Mouse (Mus musculus) gastrocnemius, postnatal 14 days (tissue): ENCODE data around the gene Gjc1. TPM values are rescaled to one million over a fixed set of nuclear protein-coding genes. Genes with fewer than 3 reads are reported as not detected.

Source experiments
- DNase-seq: peaks from one replicate; pipeline ENCODE4 v3.0.0; 2021; ENCODE audit warnings: mixed read lengths
- intact Hi-C: fragments of 180-260 bp; cut with DNase I; formaldehyde crosslinking; loops from one replicate; pipeline ENCODE4 v1.15.1; 2025; ENCODE audit warnings: low total_unique reads
- total RNA-seq, 2 experiments: library from RNA; stranded (reverse); gene quantifications; 2 replicates each; pipeline ENCODE4 v1.2.3; 2021

Gjc1 gene
- total RNA-seq, 2 experiments from 2014 or later, result 15.2 to 17.9 TPM

DNA sequence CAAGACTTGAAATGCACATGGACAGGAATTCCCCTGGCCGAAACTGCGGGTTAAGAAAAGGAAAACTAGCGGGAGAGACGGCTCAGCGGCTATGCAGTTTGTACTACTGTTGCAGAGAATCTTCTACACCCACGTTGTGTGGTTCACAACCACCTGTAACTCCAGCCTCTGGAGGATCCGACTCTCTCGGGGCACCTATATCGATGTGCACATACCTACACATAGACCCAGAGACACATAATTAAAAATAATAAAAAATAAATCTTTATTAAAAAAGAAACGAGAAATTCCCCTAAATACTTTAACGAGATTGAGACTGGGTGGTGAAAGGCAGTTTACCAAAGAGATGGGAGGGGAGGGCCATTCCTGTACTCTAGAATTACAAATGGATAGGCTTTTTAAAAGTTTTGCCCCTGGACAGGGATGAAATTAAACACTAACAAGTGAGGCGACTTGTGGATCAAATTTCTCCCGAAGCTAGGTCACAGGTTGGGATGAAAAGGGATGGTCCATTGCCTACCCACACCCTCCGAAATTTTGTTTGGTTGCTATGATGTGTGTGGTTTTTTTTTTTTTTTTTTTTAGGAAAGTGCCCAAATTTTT, 384 bp upstream of the Gjc1 start:
- intact Hi-C loops, result loop anchor here (5.0 kb wide), 1 partner anchor 43 kb away; no protein-coding TSS in a partner anchor
- no peak for DNase-seq

DNA sequence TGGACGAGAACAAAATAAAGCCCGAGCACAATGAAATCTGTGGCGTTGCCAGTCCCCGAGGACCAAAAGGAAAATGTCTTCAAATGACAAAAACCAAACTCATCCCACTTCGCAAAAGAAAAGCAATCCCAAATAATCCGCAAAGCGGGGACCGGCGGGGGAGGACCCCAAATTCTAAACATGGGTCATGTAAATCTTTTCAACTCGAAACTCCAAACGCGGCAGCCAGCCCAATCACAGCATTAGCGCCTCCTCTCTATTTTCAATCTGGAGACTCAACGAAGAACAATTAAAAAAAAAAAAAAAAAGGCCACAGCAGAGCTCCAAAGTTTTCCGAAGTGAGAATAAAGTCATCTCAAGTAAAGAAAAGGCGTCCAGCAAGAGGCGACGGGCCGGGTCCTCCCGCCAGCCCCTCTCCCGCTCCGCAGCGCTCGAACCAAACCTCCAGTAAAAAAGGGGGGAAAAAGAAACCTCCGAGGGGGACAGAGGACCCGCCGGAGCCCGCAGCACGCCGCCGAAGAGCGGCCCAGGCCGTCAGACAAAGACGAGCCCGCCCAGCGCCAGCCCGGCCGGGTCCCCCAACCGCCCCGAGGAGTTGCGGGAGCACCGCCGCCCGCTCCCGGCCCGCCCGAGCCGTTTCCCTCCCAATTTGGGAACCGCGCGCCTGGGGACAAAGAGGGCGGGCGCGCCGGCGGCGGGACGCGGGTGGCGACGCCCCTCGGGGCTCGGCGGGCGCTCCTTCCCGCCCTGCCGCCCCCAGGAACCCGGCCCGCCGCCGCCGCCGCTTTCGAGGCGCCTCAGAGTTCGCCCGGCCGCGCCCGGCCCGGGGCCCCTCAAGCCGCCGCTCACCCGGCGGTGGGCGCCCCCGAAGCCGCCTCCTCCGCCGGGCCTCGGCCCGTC, 1.1 kb downstream of the Gjc1 start:
- intact Hi-C loops, result loop anchor here (5.0 kb wide), 1 partner anchor 41 kb away; no protein-coding TSS in a partner anchor
- peak; percentile 53 for DNase-seq

DNA sequence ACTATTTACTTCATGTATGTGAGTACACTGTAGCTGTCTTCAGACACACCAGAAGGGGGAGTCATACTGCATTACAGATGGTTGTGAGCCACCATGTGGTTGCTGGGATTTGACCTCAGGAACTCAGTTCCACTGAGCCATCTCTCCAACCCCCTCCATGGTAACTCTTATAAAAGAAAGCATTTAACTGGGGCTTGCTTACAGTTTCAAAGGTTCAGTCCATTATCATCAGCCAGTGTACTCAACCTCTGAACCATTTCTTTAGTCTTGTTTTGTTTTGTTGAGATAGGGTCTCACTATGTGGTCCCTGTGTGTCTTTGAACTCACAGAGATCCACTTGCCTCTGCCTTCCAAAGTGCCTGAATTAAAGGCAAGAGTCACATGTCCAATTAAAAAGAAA, 4.6 kb downstream of the Gjc1 start:
- no peak for DNase-seq
- intact Hi-C loops, result loop anchor here (5.0 kb wide), 1 partner anchor 38 kb away; no protein-coding TSS in a partner anchor

DNA sequence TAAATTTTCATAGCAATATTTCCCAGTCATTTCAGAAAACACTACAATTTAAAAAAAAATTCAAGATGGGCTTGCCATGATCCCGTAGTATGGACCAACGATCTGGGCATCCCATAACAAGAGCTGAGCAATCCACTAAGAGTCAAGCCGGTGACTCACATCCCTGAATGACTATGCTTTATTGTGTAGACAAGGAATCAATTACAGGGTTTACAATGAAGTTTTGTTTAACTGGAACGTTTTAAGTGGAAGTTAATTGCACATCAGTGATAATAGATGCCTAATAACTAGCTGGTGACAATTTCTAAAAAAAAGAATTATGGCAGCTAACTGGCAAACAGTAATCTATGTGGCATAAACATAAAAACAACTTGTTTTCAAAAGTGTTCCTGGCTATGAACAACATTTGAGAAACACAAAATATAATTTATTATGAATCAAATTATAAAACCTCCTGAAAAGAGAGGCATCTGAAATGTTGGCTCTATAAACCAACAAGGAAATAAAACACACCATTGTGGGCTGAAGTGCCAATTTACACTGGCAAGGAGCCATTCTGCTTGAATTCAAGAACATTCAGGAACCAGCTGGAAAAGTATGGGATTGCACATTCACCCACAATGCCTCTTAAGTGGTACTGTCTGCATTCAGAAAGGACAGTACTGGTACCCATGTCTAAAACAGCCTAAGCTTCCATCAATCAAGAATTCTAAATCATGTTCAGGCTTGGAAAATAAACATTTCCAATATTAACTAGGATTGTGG, 8.6 kb downstream of the Gjc1 start:
- intact Hi-C loops, result no loop called here
- DNase-seq, result no peak

DNA sequence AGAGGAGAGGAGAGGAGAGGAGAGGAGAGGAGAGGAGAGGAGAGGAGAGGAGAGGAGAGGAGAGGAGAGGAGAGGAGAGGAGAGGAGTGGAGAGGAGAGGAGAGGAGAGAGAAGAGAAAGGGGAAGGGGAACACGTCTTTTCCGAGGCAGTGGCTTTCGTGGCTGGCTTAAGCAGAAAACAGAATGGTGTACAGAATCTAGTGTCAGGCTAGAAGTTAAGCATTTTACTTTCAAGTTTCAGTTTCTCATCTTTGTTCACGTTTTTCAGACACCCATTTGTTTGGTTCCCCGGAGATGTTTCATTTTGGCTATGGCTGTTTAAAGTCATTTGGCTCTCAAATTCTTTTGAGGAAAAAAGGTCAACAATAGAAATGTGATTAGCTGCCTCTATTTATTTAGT, 11.3 kb downstream of the Gjc1 start:
- intact Hi-C loops, result no loop called here
- DNase-seq, result no peak

DNA sequence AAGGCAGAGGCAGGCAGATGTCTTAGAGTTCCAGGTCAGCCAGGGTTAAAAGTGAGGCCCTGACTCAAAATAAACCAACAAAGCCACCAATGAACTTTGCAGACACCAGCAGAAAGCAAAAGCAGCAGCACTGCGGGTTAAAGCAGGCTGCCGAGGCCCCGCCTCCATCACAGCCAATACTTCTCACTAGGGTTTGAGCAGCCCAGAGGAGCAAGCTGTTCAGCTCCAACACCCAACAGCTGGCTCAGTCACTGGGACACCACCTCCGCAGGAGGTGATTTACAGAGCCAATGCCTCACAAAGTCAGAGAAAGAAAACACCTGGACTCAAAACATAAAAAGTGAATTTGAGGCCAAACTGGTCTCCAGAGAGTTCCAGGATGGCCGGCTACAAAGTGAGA, 16.0 kb downstream of the Gjc1 start:
- intact Hi-C loops, result no loop called here
- no peak for DNase-seq

DNA sequence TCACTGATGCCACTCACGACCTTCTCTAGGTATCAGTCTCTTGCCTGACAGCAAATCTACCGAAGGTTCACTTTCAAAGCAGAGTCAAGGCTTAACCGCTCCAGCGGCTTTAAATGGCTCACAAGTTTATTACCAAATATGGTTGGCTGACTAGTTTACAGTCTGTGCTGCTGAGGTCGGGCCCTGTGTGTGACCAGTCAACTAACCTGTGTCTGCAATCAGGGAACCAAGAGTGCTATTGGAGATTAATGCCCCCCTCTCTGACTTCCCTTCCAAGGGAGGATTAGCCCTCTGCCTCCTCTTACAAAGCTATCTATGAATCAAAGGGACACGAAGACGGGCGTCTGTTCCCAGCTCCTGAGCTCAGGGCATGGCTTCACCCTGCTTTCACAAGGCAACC, 25.3 kb downstream of the Gjc1 start:
- intact Hi-C loops, result no loop called here
- no peak for DNase-seq

DNA sequence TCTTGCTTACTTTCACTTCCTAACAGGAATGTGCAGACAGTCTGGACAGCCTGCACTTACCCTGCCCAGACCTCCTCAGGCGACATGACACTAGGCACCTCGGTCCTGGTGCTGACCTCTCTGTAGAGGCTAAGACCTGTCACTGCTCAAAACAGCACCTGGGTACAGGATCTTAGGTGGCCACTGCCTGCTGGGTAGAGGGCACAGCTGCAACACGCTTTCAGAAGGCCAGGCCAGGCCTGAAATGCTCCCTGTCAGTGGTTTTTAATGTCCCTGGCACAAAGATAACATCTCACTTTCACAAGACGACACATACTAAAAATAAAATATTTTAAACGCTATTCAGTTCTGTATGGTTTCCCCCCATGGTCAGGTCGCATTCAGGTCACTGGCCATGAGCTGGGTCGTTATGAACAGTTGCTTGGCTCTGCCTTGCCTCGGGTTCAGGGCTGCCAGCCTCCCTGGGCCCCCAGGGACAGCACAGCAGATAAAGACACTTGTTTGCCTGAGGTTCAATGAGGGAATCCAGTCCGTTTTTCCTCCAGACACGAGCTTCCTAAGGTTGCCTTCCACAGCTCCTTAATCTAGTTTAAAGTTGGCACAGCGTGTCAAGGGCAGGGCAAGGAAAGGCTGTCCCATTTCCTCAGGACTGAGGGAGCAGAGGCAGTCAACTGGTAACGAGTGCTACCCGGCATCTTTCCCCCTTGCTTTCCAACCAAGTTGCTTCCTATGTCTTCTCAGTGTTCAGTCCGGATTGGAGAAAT, 27.6 kb downstream of the Gjc1 start:
- intact Hi-C loops, result no loop called here
- DNase-seq, result peak; percentile 23

DNA sequence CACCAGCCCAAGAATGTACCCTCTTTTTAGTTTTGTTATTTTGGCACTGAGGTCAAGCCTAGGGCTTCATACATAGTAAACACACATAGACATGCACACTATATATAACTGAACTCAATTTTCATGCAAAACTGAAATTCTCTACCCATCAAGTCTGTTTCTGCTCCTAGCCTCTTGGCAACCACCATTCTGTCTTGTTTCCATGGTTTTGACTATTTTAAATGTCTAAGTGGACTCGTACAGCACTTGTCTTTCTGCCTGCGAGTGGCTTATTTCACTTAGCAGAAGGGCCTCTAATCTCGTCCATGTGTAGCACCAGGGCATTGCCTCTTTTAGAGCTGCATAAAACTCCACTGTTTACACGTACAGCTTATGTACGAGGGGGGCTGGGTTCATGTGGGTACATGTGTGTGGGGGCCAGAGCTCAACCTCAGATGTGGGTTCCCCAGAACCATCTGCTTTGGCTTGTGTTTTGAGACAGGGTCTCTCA, 31.8 kb downstream of the Gjc1 start:
- DNase-seq, result no peak
- intact Hi-C loops, result no loop called here

DNA sequence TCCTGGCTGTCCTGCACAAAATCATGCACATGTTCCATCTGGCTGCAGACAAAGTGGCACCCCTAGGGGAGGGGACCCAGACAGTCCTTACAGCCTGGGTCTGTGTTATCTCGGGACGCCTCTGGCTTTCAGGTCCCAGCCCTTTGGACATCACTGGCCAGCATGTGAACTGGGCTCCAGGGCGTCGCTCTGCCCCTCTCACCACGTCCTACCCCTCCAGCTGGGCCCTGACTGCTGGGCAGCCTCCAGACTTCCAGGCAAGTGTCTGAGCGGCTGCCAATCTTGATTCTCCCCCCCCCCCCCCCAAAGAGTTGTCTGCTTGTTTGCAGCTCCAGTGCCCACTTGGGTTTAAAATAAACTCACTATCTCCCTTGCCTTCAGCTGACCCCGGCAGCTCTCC, 36.1 kb downstream of the Gjc1 start:
- intact Hi-C loops, result no loop called here
- no peak for DNase-seq

DNA sequence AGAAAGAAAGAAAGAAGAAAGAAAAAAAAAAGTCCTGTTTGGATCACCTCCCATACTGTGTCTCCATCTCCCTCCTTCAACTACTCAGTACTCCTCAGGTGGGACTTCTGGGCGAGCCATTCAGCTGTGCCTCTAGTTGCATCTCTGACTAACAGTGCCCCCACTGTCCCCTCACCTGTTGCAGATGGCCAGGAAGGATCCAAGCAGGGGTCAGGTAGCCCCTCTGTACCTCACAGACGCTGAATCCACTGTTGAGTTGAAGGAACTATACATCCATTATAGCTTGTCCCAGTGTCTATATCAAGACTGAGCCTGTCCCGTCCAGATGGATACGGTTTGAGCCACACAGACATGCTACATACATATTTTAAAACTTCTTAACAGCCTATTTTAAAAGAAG, 38.0 kb downstream of the Gjc1 start:
- intact Hi-C loops, result no loop called here
- DNase-seq, result no peak

DNA sequence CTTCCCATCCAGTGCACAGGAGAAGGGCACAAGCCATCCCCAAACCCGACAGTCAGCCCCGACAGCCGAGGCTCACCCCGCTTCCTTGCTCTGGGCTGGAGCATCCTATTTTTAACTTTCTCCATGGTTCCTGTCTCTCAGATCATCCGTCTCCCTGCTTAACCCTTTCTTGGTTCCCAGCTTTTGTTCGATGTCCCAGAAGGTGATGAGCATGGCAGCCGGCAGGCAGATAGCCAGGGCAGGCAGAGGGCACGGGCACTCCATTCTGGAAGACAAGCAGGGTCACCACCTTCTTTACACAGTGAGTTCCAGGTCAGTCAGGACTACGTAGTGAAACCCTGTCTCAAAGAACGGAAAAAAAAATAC, 38.5 kb downstream of the Gjc1 start:
- intact Hi-C loops, result no loop called here

DNA sequence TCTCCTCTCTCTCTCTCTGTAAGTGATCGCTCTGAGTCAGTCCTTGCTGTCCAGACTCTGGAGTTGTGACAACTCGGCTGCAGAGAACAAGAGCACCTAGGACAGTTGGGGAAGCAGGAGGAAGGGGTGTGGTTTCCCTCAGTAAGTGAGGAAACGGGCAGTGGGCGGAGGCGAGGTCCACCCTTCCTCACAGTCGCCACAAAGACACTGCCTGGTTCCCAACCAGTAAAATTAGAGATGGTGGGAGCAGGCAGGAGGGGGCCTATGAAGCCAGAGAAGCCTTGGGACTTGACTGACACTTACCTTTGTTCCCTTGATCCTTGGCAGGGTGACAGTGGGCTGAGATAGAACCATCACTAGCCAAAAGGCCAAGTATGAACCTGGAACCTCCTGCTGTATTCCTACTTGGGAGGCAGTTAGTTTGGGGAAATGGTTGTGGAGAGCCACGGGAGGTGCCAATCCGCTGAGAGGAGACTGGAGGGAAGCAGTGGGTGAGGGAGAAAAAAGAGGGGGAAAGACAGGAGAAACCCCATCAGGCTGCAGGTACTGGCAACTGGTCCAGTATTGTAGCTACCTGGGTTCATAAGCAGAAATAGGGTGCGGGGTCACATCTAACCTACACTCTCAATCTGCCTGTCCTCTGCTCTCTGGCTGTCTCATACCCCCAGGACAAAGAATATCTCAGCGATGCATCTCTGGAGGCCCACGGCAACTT, 39.1 kb downstream of the Gjc1 start:
- no peak for DNase-seq
- intact Hi-C loops, result no loop called here

More for the DNA sequence above, 38.5 kb downstream of the Gjc1 start:
- no peak for DNase-seq

DNA sequence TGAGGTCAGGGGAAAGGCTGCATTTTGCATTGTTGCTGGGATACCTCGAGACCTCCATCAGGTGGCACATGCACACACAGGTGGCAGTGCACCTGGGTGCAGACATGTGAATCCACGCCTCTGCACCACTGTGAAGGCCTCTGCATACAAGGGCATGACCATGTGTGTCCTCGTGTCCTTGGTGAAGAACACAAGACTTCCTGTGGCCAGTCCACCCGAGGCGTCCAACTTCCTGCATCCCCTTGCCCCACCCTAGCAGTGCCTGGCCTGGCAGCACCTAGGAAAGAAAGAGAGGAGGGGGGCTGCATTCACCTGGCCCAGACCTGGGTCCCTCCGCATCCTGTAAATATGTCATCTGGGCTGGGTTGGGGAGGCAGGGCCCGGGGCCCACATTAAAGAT, 39.7 kb downstream of the Gjc1 start:
- intact Hi-C loops, result loop anchor here (5.0 kb wide), 1 partner anchor 37 kb away; the partner anchor contains the start of gene Gjc1
- no peak for DNase-seq

DNA sequence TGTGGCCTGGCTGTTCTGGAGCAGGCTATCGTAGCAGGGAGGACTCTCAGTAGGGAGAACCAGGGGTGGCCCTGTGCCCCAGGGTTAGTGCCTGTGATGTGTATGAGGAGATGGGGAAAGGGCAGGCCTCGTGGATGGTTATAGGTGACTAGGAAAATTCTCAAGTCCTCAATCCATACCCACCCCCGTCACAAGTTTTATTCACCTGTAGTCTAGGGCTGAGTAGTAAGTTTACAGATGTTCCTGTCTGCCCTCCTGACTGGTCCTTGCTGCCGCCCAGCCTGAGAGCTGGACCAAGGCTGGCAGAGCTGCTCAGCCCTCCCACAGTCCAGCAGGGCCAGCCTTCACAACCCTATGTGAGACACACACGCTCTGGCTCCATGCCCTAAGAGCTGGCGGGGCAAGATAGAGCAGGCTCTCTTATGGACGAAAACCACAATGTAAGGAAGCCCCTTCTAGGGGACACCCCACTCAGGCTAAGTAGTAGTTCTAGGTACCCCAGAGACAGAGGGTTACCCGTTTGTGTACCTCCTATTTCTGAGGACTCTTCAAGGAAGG, 40.3 kb downstream of the Gjc1 start:
- intact Hi-C loops, result loop anchor here (5.0 kb wide), 1 partner anchor 38 kb away; the partner anchor contains the start of gene Gjc1

DNA sequence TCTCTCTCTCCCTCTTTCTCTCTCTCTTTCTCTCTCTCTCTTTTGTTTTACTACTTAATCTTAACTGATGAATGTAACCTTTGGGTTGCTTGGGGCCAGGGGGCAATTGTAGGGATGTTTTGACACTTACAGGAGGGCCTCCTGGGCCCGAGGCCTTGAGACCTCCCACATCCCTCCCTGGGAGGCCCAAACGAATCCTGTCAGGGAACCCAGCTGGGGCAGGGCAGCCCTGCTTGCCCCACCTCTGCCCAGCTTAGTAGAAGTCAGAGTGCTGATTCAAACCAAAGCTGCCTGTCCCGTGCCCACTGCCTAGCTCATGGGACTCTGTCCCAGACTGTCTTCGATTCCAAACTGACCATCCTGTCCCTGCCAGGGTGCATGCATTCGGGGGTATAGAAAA, 40.9 kb downstream of the Gjc1 start:
- no peak for DNase-seq
- intact Hi-C loops, result loop anchor here (5.0 kb wide), 1 partner anchor 39 kb away; the partner anchor contains the start of gene Gjc1

More for the DNA sequence above, 40.3 kb downstream of the Gjc1 start:
- no peak for DNase-seq

DNA sequence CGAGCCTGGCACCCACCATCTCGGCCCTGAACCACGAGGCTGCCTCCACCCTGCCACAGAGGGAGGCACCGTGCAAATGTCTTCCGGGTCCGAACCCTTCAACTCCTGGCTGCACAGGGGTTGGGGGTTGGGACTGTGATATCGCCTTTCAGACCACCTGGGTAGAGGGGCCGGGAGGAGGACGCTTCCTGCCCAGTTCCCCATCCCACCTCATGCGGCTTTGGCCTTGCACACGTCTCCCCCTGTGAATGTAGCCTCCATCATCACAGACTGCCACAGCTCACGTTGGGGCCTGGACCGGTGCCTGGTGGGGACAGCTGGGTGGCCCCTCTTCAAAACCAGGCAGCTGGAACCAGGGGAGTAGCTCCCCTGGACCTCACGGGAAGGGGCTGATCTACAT, 41.3 kb downstream of the Gjc1 start:
- DNase-seq, result no peak
- intact Hi-C loops, result loop anchor here (5.0 kb wide), 1 partner anchor 39 kb away; the partner anchor contains the start of gene Gjc1

DNA sequence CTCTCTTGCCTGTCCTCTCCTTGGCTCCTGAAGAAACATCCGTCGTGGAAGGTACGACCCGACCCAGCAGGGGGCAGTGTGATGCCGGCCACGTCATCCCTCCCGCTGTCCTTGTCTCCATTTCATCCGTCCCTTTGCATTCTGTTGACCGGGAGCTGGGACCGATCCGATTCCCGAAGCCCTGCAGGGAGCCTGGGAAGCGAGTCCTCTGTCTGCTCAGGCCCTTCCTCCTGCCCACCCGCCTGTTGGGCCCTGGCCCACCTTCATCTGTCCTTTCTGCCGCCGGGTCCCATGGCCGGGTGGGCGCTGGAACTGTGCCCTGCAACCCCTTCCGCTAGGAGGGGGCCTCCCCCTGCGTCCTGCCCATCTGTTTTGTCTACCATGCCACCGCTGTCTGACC, 41.9 kb downstream of the Gjc1 start:
- peak; percentile 87 for DNase-seq
- intact Hi-C loops, result loop anchor here (2.0 to 5.0 kb wide), 2 partner anchors 40 to 75 kb away; partner anchors contain the start of gene Gjc1
